Comparison of ENCODE assay signal across 8 mouse cellular contexts in genomic region chr1:86434439-86435201, GRCm38 (mm10). TPM values are rescaled to one million over a fixed set of nuclear protein-coding genes. Genes with fewer than 3 reads are reported as not detected.
DNase-seq lines count a peak whose midpoint lies in the region; ATAC-seq lines count a peak whose summit lies in the region.

No protein-coding gene starts in this region.

- peak overlapping the region; percentile 76 for H3K4me2 ChIP-seq in heart, embryonic 14.5 days (ENCODE audit: low read length)
- H3K4me2 ChIP-seq in liver, embryonic 13.5 days: peak overlapping the region; percentile 93
- H3K4me2 ChIP-seq in stomach, embryonic 16.5 days (ENCODE audit: low read depth, low read length): peak overlapping the region; percentile 80

- no peaks in the 10 kb centered on the region for H3K36me3 ChIP-seq in heart, embryonic 14.5 days (ENCODE audit: control insufficient read depth, insufficient read depth, low read length)
- H3K36me3 ChIP-seq in liver, embryonic 13.5 days: no peaks in the 10 kb centered on the region
- no peaks in the 10 kb centered on the region for H3K36me3 ChIP-seq in stomach, embryonic 16.5 days (ENCODE audit: control insufficient read depth, insufficient read depth, low read length)

- peak overlapping the region; percentile 43 to 56 for H3K4me3 ChIP-seq in heart, embryonic 14.5 days (ENCODE audit: control insufficient read depth in 1 of 2, insufficient read depth in 1 of 2, low read depth in 1 of 2, low read length in 2 of 2)
- H3K4me3 ChIP-seq in liver, embryonic 13.5 days (replicated peaks): peak overlapping the region; percentile 72
- H3K4me3 ChIP-seq in stomach, embryonic 16.5 days (replicated peaks; ENCODE audit: low read length): peak overlapping the region; percentile 50

- DNase-seq in CD4-positive helper T cell, adult 2 months (ENCODE audit: low read depth, low spot score): peak; percentile 97
- DNase-seq in brain, embryonic 18.5 days (ENCODE audit: low read depth, low spot score): peak; percentile 94
- peak; percentile 100 for DNase-seq in kidney, postnatal 14 days
- DNase-seq in liver, embryonic 13.5 days: peak; percentile 98
- peak; percentile 100 for DNase-seq in neural tube, embryonic 10.5 days (ENCODE audit: extremely low spot score, low spot score)

- no peaks in the 10 kb centered on the region for H3K27me3 ChIP-seq in heart, embryonic 14.5 days (ENCODE audit: control insufficient read depth, insufficient read depth, low read length)
- H3K27me3 ChIP-seq in liver, embryonic 13.5 days: no peaks in the 10 kb centered on the region
- H3K27me3 ChIP-seq in stomach, embryonic 16.5 days (ENCODE audit: control insufficient read depth, insufficient read depth, low read length): no peaks in the 10 kb centered on the region

- H3K9me3 ChIP-seq in heart, embryonic 14.5 days (ENCODE audit: control insufficient read depth, low read length): no peaks in the 10 kb centered on the region
- H3K9me3 ChIP-seq in liver, embryonic 13.5 days (replicated peaks): no peaks in the 10 kb centered on the region
- no peaks in the 10 kb centered on the region for H3K9me3 ChIP-seq in stomach, embryonic 16.5 days (replicated peaks; ENCODE audit: control insufficient read depth, low read length)

- peak; percentile 93 for ATAC-seq in erythroid progenitor cell, adult 5-6 weeks (replicated peaks; ENCODE audit: low FRiP score, poor library complexity, severe bottlenecking)
- peak; percentile 92 for ATAC-seq in heart, embryonic 14.5 days (ENCODE audit: insufficient number of reproducible peaks, insufficient read depth, low FRiP score, low read depth)
- ATAC-seq in liver, embryonic 13.5 days (ENCODE audit: low read depth): peak; percentile 91
- peak; percentile 94 for ATAC-seq in stomach, embryonic 16.5 days (ENCODE audit: insufficient read depth, low FRiP score)

- peaks cover 31 to 58% of the 10 kb centered on the region in 2 experiments for H3K4me1 ChIP-seq in heart, embryonic 14.5 days (ENCODE audit: control insufficient read depth in 2 of 2, insufficient read depth in 2 of 2, low read length in 2 of 2)
- peaks cover 64% of the 10 kb centered on the region for H3K4me1 ChIP-seq in liver, embryonic 13.5 days (replicated peaks)
- peaks cover 44% of the 10 kb centered on the region for H3K4me1 ChIP-seq in stomach, embryonic 16.5 days (ENCODE audit: control insufficient read depth, insufficient read depth, low read length)

- H3K27ac ChIP-seq in heart, embryonic 14.5 days (replicated peaks in 1 of 2; ENCODE audit: control insufficient read depth in 1 of 2, insufficient read depth in 1 of 2, low read depth in 2 of 2, low read length in 2 of 2): peak overlapping the region; percentile 100
- peak overlapping the region; percentile 92 for H3K27ac ChIP-seq in liver, embryonic 13.5 days
- peak overlapping the region; percentile 99 for H3K27ac ChIP-seq in stomach, embryonic 16.5 days (ENCODE audit: low read length)

- 4% methylated on average over 43 of the region's 46 CpGs for WGBS in heart, embryonic 14.5 days
- WGBS in liver, embryonic 13.5 days (ENCODE audit: insufficient replicate concordance): 6% methylated on average over 46 of the region's 46 CpGs
- 4% methylated on average over 42 of the region's 46 CpGs for WGBS in stomach, embryonic 16.5 days

- H3K9ac ChIP-seq in heart, embryonic 14.5 days (ENCODE audit: low read length): peak overlapping the region; percentile 86
- peak overlapping the region; percentile 83 for H3K9ac ChIP-seq in liver, embryonic 13.5 days
- H3K9ac ChIP-seq in stomach, embryonic 16.5 days (ENCODE audit: low read length): peak overlapping the region; percentile 86

RNA-seq across cellular contexts. Expression of gene Tex44, which starts 8.5 kb away (rescaled TPM):
- total RNA-seq in erythroid progenitor cell, adult 5-6 weeks (2015; ENCODE audit: low replicate concordance): not detected in 2 replicates
- total RNA-seq in erythroid progenitor cell, adult 5-6 weeks (2017; ENCODE audit: low replicate concordance): not detected in 2 replicates
- not detected in 2 replicates for polyA plus RNA-seq in heart, embryonic 14.5 days (2014; fragmentation: Nextera tagmentation; extraction: Ambion mirVana)
- polyA plus RNA-seq in liver, embryonic 13.5 days (2015; fragmentation: Nextera tagmentation; extraction: Ambion mirVana): not detected in 2 replicates
- polyA plus RNA-seq in stomach, embryonic 16.5 days (2015; fragmentation: Nextera tagmentation; extraction: Ambion mirVana): not detected in 2 replicates

RNA-seq across cellular contexts. Expression of gene Nmur1, which starts 8.6 kb away (rescaled TPM):
- 1.1 TPM in 1 of 2 replicates, not detected in the other for total RNA-seq in erythroid progenitor cell, adult 5-6 weeks (2015; ENCODE audit: low replicate concordance)
- not detected in 2 replicates for total RNA-seq in erythroid progenitor cell, adult 5-6 weeks (2017; ENCODE audit: low replicate concordance)
- polyA plus RNA-seq in heart, embryonic 14.5 days (2014; fragmentation: Nextera tagmentation; extraction: Ambion mirVana): not detected in 2 replicates
- polyA plus RNA-seq in liver, embryonic 13.5 days (2015; fragmentation: Nextera tagmentation; extraction: Ambion mirVana): not detected in 2 replicates
- not detected in 2 replicates for polyA plus RNA-seq in stomach, embryonic 16.5 days (2015; fragmentation: Nextera tagmentation; extraction: Ambion mirVana)

Comparison
In these comparisons a context has a peak if more than half of its experiments do, and no peak if none do; other contexts are left out.
1. Peak in every context shown above with its lines: DNase-seq, ATAC-seq, H3K4me3 ChIP-seq and H3K27ac ChIP-seq.